Mouse (Mus musculus) embryo, embryonic 10.5 days (tissue): ENCODE results near the gene Npr2.
"Not testable (repeated sequence)": the region's sequence is repeated elsewhere in the genome, so short reads cannot be mapped to it uniquely, and the experiment has no call there.

Experiments
- DNase-seq: peaks from one replicate; pipeline ENCODE4 v3.0.0-alpha.2; 2015; ENCODE audit warnings: low spot score

Gene Npr2

GRCm38 (mm10) chr4:43631046-43631955 is at the start of gene Npr2:
Gene Npr2, plus strand, starts transcription at chr4:43631935.
- peak; percentile 57 for DNase-seq

- no peak for DNase-seq
Observed at GRCm38 (mm10) chr4:43582241-43582640, 49.5 kb upstream of the Npr2 start.

- DNase-seq = no peak
Observed at GRCm38 (mm10) chr4:43583421-43583820, 48.3 kb upstream of the Npr2 start.

- no peak for DNase-seq
Observed at GRCm38 (mm10) chr4:43584444-43585416, 47.0 kb upstream of the Npr2 start, which contains the start of gene Msmp. Gene Msmp, minus strand, starts transcription at chr4:43584494.

GRCm38 (mm10) chr4:43585682-43586081 is 46.1 kb upstream of the Npr2 start:
- DNase-seq = no peak

- DNase-seq = no peak
Observed at GRCm38 (mm10) chr4:43586411-43586810, 45.3 kb upstream of the Npr2 start.

- no peak for DNase-seq
Observed at GRCm38 (mm10) chr4:43587681-43588080, 44.1 kb upstream of the Npr2 start.

GRCm38 (mm10) chr4:43591543-43591942 is 40.2 kb upstream of the Npr2 start:
- DNase-seq = no peak

- DNase-seq = no peak
Observed at GRCm38 (mm10) chr4:43591961-43592360, 39.8 kb upstream of the Npr2 start.

GRCm38 (mm10) chr4:43593453-43593852 is 38.3 kb upstream of the Npr2 start:
- DNase-seq = peak; percentile 18

GRCm38 (mm10) chr4:43596597-43596996 is 35.1 kb upstream of the Npr2 start:
- DNase-seq = not testable (repeated sequence)

GRCm38 (mm10) chr4:43598200-43598599 is 33.5 kb upstream of the Npr2 start:
- no peak for DNase-seq

GRCm38 (mm10) chr4:43598650-43599380 is 32.9 kb upstream of the Npr2 start:
- no peak for DNase-seq

- DNase-seq = no peak
Observed at GRCm38 (mm10) chr4:43600195-43600934, 31.4 kb upstream of the Npr2 start.

- DNase-seq = no peak
Observed at GRCm38 (mm10) chr4:43604099-43604498, 27.6 kb upstream of the Npr2 start.

- no peak for DNase-seq
Observed at GRCm38 (mm10) chr4:43604751-43605685, 26.7 kb upstream of the Npr2 start.

GRCm38 (mm10) chr4:43612534-43612933 is 19.2 kb upstream of the Npr2 start:
- DNase-seq = no peak

GRCm38 (mm10) chr4:43613060-43613730 is 18.5 kb upstream of the Npr2 start:
- DNase-seq = no peak

- DNase-seq = no peak
Observed at GRCm38 (mm10) chr4:43620146-43620778, 11.5 kb upstream of the Npr2 start.
